Mouse (Mus musculus): Measurements from ENCODE around the gene Prkcsh. TPM values are rescaled to one million over a fixed set of nuclear protein-coding genes. Genes with fewer than 3 reads are reported as not detected.

Prkcsh gene
- polyA plus RNA-seq, 1 experiment from 2014 or later = 161 TPM

GRCm38 (mm10) chr9:21961366-21961980 is 41.1 kb upstream of the Prkcsh start:
- H3K9me3 ChIP-seq (ENCODE audit: low read length) = no peaks in the 10 kb centered on the region
- 0 out of 2 replicates have a peak overlapping the region, but pooled peaks have one; percentile 64 for H3K9ac ChIP-seq (replicated peaks; ENCODE audit: low read length)
- H3K27ac ChIP-seq (ENCODE audit: low read length) = no peak overlapping the region
- WGBS = 2% methylated on average over 35 of the region's 35 CpGs
- ATAC-seq (ENCODE audit: low FRiP score, low TSS enrichment) = no peak
- H3K27me3 ChIP-seq (ENCODE audit: insufficient read depth, low read length) = peaks cover 10% of the 10 kb centered on the region; the same call in 1 of the 2 replicates
- peaks cover 7% of the 10 kb centered on the region; the same call in 1 of the 2 replicates for H3K36me3 ChIP-seq (ENCODE audit: insufficient read depth, low read length)
- peaks cover 45% of the 10 kb centered on the region for H3K4me1 ChIP-seq (ENCODE audit: insufficient read depth, low read length)
- H3K4me2 ChIP-seq (replicated peaks; ENCODE audit: low read depth, low read length) = peak overlapping the region; percentile 93
- H3K4me3 ChIP-seq (ENCODE audit: low read length) = peak overlapping the region; percentile 56

- ATAC-seq (ENCODE audit: low FRiP score, low TSS enrichment) = peak; percentile 21; the same call in 1 of the 2 replicates
- WGBS = 0% methylated on average over 15 of the region's 15 CpGs
- Histone ChIP-seq H3K9ac (replicated peaks; ENCODE audit: low read length) (peak overlapping the region; percentile 64), H3K4me3 (ENCODE audit: low read length) (peak overlapping the region; percentile 56), H3K4me2 (replicated peaks; ENCODE audit: low read depth, low read length) (peak overlapping the region; percentile 93), H3K9me3 (ENCODE audit: low read length) (no peaks in the 10 kb centered on the region), H3K4me1 (ENCODE audit: insufficient read depth, low read length) (peaks cover 43% of the 10 kb centered on the region), H3K27ac (ENCODE audit: low read length) (no peak overlapping the region), H3K36me3 (ENCODE audit: insufficient read depth, low read length) (peaks cover 7% of the 10 kb centered on the region; the same call in 1 of the 2 replicates), H3K27me3 (ENCODE audit: insufficient read depth, low read length) (peaks cover 10% of the 10 kb centered on the region; the same call in 1 of the 2 replicates)
Observed at GRCm38 (mm10) chr9:21962010-21962409, 40.6 kb upstream of the Prkcsh start.

DNA sequence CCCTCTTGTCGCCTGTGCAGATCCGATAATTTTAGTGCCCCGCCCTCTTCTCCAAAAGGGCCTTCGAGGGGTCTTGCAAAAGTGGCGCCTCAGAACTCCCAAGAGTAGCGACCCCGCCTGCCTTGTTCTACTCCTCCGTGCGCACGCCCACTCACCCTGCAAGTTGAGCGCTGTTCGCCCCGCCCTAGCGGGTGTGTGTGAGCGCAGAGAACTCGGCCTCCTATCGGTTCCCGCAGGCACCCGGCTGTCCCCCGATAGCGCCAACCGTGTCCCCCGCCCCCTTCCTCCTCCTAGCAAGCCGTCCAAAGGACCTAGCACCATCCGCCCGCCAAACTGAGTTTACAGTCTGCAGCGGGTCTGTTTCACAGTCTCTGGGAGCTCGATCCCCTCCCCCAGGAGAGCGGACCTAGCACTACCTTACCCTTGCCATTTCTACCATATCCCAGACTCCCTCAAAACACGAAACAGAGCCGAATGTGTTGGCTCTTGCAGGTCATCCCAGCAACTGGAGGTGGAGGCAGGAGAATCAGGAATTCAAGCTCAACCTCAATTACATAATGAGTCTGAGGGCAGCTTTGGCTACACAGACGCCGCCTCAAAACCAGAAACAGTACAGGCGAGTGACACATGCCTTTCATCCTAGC is 40.1 kb upstream of the Prkcsh start:
- Histone ChIP-seq H3K36me3 (ENCODE audit: insufficient read depth, low read length) (peaks cover 7% of the 10 kb centered on the region; the same call in 1 of the 2 replicates), H3K27me3 (ENCODE audit: insufficient read depth, low read length) (peaks cover 10% of the 10 kb centered on the region; the same call in 1 of the 2 replicates), H3K4me1 (ENCODE audit: insufficient read depth, low read length) (peaks cover 43% of the 10 kb centered on the region), H3K4me3 (ENCODE audit: low read length) (peak overlapping the region; percentile 56), H3K27ac (ENCODE audit: low read length) (0 out of 2 replicates have a peak overlapping the region, but pooled peaks have one; percentile 15), H3K4me2 (replicated peaks; ENCODE audit: low read depth, low read length) (peak overlapping the region; percentile 93), H3K9ac (replicated peaks; ENCODE audit: low read length) (peak overlapping the region; percentile 64), H3K9me3 (ENCODE audit: low read length) (no peaks in the 10 kb centered on the region)
- peak; percentile 79 for ATAC-seq (ENCODE audit: low FRiP score, low TSS enrichment)
- WGBS = 4% methylated on average over 34 of the region's 34 CpGs

- Histone ChIP-seq H3K4me2 (replicated peaks; ENCODE audit: low read depth, low read length) (peak within 1 kb of the TSS; percentile 93), H3K9ac (replicated peaks; ENCODE audit: low read length) (peak within 1 kb of the TSS; percentile 64), H3K4me1 (ENCODE audit: insufficient read depth, low read length) (peaks cover 43% of the 10 kb centered on the region), H3K27ac (ENCODE audit: low read length) (0 out of 2 replicates have a peak within 1 kb of the TSS, but pooled peaks have one; percentile 15), H3K36me3 (ENCODE audit: insufficient read depth, low read length) (0 out of 2 replicates have a peak, but pooled peaks cover 3% of the 10 kb centered on the region), H3K9me3 (ENCODE audit: low read length) (no peaks in the 10 kb centered on the region), H3K4me3 (ENCODE audit: low read length) (peak within 1 kb of the TSS; percentile 56), H3K27me3 (ENCODE audit: insufficient read depth, low read length) (peaks cover 10% of the 10 kb centered on the region; the same call in 1 of the 2 replicates)
- WGBS = 9% methylated on average over 8 of the region's 8 CpGs
- peak; percentile 37 for ATAC-seq (ENCODE audit: low FRiP score, low TSS enrichment)
Observed at GRCm38 (mm10) chr9:21963417-21963816, 39.2 kb upstream of the Prkcsh start, which contains the start of gene Epor. TSS of gene Epor (minus strand) at chr9:21963506.

DNA sequence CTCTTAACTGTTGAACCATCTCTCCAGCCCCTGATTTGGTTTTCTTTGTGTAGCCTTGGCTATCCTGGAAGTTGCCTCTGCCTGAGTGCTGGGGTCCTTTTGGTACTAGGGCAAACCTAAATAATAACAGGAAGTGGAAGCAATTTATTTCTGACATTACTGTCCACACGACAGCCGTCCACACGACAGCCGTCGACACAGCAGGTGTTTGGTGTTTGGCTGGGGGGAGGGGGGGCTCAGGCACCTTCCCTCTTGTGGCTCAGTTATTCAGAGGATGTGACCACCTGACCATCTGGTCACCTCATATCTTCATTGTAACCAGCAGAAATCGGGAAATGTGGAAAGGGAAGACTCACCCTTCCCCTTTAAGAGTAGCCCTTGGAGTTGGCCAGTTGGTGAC is 33.7 kb upstream of the Prkcsh start:
- no peaks in the 10 kb centered on the region for H3K27me3 ChIP-seq (ENCODE audit: insufficient read depth, low read length)

GRCm38 (mm10) chr9:21969304-21969703 is 33.3 kb upstream of the Prkcsh start:
- H3K4me2 ChIP-seq (replicated peaks; ENCODE audit: low read depth, low read length) = no peak overlapping the region
- H3K27ac ChIP-seq (ENCODE audit: low read length) = no peak overlapping the region
- H3K4me1 ChIP-seq (ENCODE audit: insufficient read depth, low read length) = no peaks in the 10 kb centered on the region
- no peak for ATAC-seq (ENCODE audit: low FRiP score, low TSS enrichment)
- H3K27me3 ChIP-seq (ENCODE audit: insufficient read depth, low read length) = no peaks in the 10 kb centered on the region
- peaks cover 4% of the 10 kb centered on the region; the same call in 1 of the 2 replicates for H3K36me3 ChIP-seq (ENCODE audit: insufficient read depth, low read length)
- 89% methylated on average over 4 of the region's 4 CpGs for WGBS
- no peaks in the 10 kb centered on the region for H3K9me3 ChIP-seq (ENCODE audit: low read length)
- H3K9ac ChIP-seq (replicated peaks; ENCODE audit: low read length) = no peak overlapping the region
- no peak overlapping the region for H3K4me3 ChIP-seq (ENCODE audit: low read length)

More for the DNA sequence above, 33.7 kb upstream of the Prkcsh start:
- no peak overlapping the region for H3K27ac ChIP-seq (ENCODE audit: low read length)
- H3K36me3 ChIP-seq (ENCODE audit: insufficient read depth, low read length) = peaks cover 4% of the 10 kb centered on the region; the same call in 1 of the 2 replicates
- no peaks in the 10 kb centered on the region for H3K9me3 ChIP-seq (ENCODE audit: low read length)
- no peak overlapping the region for H3K4me2 ChIP-seq (replicated peaks; ENCODE audit: low read depth, low read length)
- ATAC-seq (ENCODE audit: low FRiP score, low TSS enrichment) = no peak
- H3K4me3 ChIP-seq (ENCODE audit: low read length) = no peak overlapping the region
- 0 out of 2 replicates have a peak, but pooled peaks cover under 1% of the 10 kb centered on the region for H3K4me1 ChIP-seq (ENCODE audit: insufficient read depth, low read length)
- H3K9ac ChIP-seq (replicated peaks; ENCODE audit: low read length) = no peak overlapping the region
- 46% methylated on average over 6 of the region's 6 CpGs for WGBS

GRCm38 (mm10) chr9:21976626-21977175 is 25.9 kb upstream of the Prkcsh start:
- H3K4me3 ChIP-seq (ENCODE audit: low read length) = no peak overlapping the region
- no peaks in the 10 kb centered on the region for H3K9me3 ChIP-seq (ENCODE audit: low read length)
- no peak overlapping the region for H3K4me2 ChIP-seq (replicated peaks; ENCODE audit: low read depth, low read length)
- 86% methylated on average over 10 of the region's 10 CpGs for WGBS
- no peaks in the 10 kb centered on the region for H3K4me1 ChIP-seq (ENCODE audit: insufficient read depth, low read length)
- no peak for ATAC-seq (ENCODE audit: low FRiP score, low TSS enrichment)
- H3K27ac ChIP-seq (ENCODE audit: low read length) = no peak overlapping the region
- peaks cover 20% of the 10 kb centered on the region for H3K36me3 ChIP-seq (ENCODE audit: insufficient read depth, low read length)
- H3K9ac ChIP-seq (replicated peaks; ENCODE audit: low read length) = no peak overlapping the region
- H3K27me3 ChIP-seq (ENCODE audit: insufficient read depth, low read length) = no peaks in the 10 kb centered on the region

DNA sequence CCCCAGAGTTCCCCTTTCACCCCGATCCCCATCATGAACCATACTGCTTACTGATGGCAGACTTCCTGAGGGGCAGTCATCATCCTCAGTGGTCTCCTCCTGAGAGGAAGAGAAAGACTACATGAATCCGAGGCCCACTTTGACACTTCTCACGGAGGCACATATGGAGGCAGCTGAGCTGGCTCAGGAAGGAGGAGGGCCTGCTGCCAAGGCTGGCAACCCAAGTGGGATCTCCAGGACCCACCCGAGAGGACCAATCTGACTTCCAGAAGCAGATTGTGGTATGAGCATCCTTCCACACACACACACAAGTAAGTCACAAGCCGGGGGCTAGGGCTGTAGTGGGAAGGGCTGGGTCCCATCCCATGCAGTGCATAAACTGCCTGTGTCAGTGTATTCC is 25.3 kb upstream of the Prkcsh start:
- ATAC-seq (ENCODE audit: low FRiP score, low TSS enrichment) = no peak
- H3K36me3 ChIP-seq (ENCODE audit: insufficient read depth, low read length) = peaks cover 20% of the 10 kb centered on the region
- H3K9ac ChIP-seq (replicated peaks; ENCODE audit: low read length) = no peak overlapping the region
- 87% methylated on average over 5 of the region's 5 CpGs for WGBS
- H3K4me3 ChIP-seq (ENCODE audit: low read length) = no peak overlapping the region
- no peaks in the 10 kb centered on the region for H3K9me3 ChIP-seq (ENCODE audit: low read length)
- no peaks in the 10 kb centered on the region for H3K27me3 ChIP-seq (ENCODE audit: insufficient read depth, low read length)
- no peak overlapping the region for H3K27ac ChIP-seq (ENCODE audit: low read length)
- no peaks in the 10 kb centered on the region for H3K4me1 ChIP-seq (ENCODE audit: insufficient read depth, low read length)
- H3K4me2 ChIP-seq (replicated peaks; ENCODE audit: low read depth, low read length) = no peak overlapping the region

GRCm38 (mm10) chr9:21977972-21978371 is 24.6 kb upstream of the Prkcsh start:
- no peaks in the 10 kb centered on the region for H3K27me3 ChIP-seq (ENCODE audit: insufficient read depth, low read length)
- H3K4me2 ChIP-seq (replicated peaks; ENCODE audit: low read depth, low read length) = no peak overlapping the region
- no peak overlapping the region for H3K4me3 ChIP-seq (ENCODE audit: low read length)
- ATAC-seq (ENCODE audit: low FRiP score, low TSS enrichment) = no peak
- H3K9ac ChIP-seq (replicated peaks; ENCODE audit: low read length) = no peak overlapping the region
- no peaks in the 10 kb centered on the region for H3K4me1 ChIP-seq (ENCODE audit: insufficient read depth, low read length)
- WGBS = 27% methylated on average over 2 of the region's 2 CpGs
- no peaks in the 10 kb centered on the region for H3K9me3 ChIP-seq (ENCODE audit: low read length)
- no peak overlapping the region for H3K27ac ChIP-seq (ENCODE audit: low read length)
- peaks cover 17% of the 10 kb centered on the region for H3K36me3 ChIP-seq (ENCODE audit: insufficient read depth, low read length)
